Mouse (Mus musculus): Measurements from ENCODE around the gene Trim7.
"Not testable (repeated sequence)": the region's sequence is repeated elsewhere in the genome, so short reads cannot be mapped to it uniquely, and the experiment has no call there.

Gene Trim7

DNA sequence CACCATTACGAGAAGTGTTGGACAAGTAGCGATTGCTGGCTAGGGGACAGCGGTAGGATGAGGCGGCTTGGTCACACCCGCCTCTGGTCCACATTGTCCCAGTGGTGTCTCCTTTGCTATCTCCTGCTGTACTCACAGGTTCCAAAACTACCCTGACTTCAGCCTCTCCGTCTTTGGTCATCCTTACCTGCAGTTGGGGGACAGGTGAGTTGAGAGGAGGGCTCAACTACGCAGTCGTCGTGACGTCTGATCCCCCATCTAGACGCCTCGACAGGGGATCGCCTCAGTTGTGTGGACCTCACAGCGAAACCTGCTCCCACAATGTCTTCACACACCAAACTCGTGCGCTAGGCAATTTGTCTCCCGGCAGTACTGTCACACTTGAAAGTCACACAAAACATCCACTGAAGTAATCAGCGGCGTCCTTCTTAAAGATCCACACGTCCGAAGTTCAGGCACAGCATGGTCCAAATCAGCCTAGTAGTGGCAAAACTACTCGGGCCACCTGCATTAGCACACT, 1.6 kb upstream of the Trim7 start:
- no peak for DNase-seq (ENCODE audit: low read depth)

- no peak for DNase-seq (ENCODE audit: low read depth)
Observed at GRCm38 (mm10) chr11:48826752-48827096, 784 bp downstream of the Trim7 start.

DNA sequence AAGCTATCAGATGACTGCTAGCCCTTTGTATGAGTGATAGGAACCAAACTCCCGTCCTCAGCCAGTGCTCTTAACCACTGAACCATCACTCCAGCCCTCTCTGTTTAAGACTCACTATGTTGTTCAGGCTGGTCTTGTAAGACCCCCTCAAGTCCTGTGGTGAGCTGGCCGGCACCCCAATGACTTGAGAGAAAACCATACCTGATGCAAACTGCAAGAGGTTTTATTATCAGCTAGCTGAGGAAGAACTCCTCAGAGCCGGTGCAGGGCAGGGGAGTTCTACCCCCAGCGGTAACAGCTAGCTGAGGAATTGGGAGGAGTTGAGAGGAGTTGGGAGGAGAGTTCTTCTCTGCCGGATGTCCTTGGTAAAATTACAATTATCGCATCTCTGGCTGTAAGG, 2.0 kb downstream of the Trim7 start:
- DNase-seq (ENCODE audit: low read depth), result no peak

GRCm38 (mm10) chr11:48830279-48830678, 4.3 kb downstream of the Trim7 start:
- no peak for DNase-seq (ENCODE audit: low read depth)

DNA sequence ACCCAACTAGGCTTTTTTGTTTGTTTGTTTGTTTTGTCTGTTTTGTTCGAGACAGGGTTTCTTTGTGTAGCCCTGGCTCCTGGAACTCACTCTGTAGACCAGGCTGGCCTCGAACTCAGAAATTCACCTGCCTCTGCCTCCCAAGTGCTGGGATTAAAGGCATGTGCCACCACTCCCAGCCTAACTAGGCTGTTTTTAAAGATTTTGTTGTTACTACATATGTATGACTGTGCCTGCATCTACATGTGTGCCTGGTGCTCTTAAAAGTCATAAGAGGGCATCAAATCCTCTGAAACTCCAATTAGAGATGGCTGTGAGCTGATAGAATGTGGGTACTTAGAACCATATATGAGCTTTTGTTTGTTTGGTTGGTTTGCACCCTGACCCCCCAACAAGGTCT, 5.3 kb downstream of the Trim7 start:
- no peak for DNase-seq (ENCODE audit: low read depth)

DNA sequence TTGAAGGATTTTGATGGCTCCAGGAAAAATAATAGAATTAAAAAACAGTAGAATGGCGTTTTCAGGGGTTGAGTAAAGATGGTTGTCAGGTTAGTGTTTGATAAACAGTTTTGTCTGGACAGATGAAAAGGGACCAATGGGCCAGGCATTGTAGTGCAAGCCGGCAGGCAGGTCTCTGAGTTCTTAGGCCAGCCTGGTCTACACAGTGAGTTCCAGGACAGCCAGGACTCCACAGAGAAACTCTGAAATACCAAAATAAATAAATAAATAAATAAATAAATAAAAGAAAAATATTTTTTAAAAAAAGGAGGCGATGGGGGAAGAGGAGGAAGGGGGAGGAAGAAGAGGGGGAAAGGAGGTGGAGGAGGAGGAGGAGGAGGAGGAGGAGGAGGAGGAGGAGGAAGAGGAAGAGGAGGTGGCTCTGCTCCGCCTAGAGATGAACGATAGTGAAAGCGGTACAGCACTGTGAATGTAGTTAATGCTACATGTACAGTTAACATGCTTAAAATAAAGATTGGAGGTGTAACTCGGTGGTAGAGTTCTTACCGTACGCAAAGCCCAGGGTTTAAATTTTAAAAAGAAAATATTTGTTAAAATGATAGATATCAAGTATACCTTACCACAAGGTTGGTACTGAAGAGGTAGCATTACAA, 7.3 kb downstream of the Trim7 start:
- DNase-seq (ENCODE audit: low read depth), result no peak

DNA sequence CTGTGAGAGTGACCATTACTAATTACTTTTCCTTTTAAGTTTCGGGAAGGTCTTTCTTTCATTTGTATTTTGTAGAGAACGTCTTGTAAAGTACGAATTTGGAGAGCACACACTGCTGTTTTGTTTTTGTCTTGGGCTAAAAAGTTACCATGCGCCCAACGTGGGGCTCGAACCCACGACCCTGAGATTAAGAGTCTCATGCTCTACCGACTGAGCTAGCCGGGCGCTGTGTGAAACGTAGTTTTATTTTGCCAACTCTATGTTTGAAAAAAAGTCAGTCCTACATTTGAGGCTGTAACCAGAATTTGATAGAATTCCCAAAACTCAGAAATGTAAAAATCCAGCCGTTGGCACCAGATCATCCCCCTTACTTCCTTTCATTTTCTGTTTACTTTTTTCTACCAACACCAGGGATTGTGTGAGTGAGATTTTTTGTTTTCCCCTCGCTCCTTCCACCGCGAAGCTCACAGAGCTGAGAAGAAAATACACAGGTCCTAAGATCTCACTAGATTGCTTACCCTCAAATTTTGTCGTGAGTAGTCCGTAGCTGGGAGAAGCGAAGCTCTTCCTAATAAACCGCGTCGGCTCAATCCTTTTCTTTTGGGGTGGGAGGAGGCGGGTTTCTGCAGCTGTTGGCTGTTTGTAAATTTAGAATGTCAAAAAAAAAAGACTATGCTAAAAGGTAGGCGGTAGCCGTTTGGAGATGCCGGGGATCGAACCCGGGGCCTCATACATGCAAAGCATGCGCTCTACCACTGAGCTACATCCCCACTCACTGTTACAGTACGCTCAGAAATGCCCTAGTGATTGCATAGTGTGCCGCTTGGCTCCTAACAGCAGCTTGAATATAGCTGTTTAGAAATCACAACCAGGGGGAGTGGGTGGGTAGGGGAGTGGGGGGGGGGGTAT, 8.0 kb downstream of the Trim7 start:
- no peak for DNase-seq (ENCODE audit: low read depth)

DNA sequence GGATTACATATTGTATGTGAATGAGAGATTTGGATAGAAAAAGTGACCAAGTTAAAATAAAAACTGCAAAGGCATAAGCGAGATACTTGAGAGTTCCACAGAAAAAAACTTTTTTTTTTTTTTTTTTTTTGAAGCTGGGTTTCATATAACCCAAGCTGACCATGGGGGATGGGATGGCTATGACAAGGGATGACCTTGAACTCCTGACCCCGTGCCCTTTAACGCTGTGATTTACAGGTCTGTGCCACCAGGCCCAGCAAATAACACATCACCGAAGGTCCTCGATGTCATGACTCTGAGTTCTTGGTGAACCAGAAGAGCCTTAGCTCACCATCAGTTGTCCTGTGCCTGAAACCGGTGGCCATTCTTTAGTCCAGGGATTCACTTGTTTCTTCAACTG, 10.0 kb downstream of the Trim7 start:
- DNase-seq (ENCODE audit: low read depth), result no peak

GRCm38 (mm10) chr11:48836990-48837309, 11.0 kb downstream of the Trim7 start:
- no peak for DNase-seq (ENCODE audit: low read depth)

DNA sequence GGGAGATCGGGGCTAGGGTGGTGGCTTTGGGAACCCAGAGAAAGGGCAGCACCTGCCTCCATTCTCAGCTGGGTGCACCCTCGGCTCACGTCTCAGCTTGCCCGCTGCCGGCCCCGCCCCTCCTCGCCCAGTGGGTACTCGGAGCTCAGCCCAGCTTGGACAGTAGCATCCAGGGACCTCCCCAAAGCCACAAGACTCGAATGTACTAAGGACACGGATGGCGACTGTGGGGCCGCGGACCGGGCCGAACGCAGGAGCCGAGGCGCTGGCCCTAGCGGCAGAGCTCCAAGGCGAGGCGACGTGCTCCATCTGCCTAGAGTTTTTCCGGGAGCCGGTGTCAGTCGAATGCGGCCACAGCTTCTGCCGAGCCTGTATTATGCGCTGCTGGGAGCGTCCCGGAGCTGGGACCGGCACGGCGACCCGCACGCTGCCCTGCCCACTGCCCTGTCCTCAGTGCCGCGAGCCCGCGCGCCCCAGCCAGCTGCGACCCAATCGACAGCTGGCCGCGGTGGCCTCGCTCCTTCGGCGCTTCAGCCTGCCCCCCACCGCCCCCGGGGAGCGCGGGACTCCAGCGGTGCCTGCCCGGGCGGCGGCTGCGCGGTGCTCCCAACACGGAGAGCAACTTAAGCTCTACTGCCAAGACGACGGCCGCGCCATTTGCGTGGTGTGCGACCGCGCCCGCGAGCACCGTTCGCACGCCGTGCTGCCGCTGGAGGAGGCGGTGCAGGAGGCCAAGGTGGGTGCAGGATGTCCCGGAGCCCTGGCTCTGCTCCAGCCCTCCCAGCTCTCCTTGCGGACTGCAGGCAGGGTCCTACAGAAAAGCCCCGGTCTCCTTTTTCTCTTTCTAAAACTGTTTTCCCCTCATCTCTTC, 11.6 kb downstream of the Trim7 start:
- no peak for DNase-seq (ENCODE audit: low read depth)

DNA sequence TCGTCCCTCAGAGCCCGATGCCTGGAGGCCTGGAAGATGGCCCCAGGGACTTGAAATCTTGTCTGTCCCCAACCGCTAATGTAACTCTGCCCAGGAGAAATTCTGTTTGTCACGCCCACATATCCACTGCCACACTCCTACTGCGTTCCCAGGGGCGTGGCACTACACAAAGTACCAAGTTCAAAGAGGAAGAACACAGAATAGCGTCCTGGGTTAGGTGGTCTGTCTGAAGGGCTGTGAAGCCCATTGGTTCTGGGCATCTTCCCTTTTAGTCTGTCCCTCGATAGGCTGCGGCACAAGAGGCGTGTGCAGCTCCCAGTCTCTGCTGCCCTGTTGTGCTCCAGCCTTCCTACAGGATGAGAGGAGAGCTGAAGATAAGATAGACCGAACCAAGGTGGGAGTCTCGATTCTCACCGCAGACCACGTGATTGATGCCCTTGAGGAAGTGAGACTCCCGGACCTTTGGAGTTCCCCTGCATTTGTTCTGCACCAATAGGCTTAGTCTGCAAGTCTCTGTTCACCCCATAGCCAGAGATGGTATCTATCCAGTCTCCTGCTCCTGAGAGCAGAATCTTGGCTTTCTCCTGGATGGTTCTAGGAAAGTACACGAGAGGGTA, 12.3 kb downstream of the Trim7 start:
- no peak for DNase-seq (ENCODE audit: low read depth)

DNA sequence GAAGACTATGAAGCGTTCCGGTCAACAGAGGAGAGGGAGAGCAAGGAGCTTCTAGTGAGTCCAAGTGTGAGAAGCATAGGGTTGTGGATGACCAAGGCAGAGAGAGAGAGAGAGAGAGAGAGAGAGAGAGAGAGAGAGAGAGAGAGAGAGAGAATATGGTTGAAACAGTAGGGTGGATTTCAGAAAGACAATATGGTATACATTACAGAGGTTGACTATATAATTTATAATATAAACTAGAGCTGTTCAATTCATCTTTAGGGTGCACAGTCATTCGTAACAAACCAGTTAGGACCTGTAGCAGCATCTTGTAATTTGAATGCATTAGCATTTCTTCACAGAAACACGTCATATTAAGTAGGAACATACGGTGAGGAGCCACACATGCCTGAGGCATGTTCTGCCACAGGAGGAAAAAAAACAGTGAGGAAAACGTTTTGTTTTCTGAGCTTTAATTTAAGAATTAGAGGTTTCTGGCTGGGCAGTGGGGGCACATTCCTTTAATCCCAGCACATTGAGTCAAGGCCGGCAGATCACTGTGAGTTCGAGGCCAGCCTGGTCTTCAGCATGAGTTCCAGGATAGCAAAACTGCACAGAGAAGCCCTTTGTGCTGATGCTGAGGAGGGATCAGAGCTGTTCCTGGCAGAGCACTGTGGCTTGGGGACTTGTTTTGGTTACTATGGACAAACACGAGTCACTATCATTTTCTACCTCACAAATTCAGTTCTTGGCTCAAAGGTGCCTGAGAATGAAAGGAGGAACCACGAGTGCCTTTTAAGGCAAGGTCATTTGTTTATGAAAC, 13.1 kb downstream of the Trim7 start:
- no peak for DNase-seq (ENCODE audit: low read depth)

- DNase-seq (ENCODE audit: low read depth), result no peak
Observed at GRCm38 (mm10) chr11:48840805-48841204, 14.9 kb downstream of the Trim7 start.

DNA sequence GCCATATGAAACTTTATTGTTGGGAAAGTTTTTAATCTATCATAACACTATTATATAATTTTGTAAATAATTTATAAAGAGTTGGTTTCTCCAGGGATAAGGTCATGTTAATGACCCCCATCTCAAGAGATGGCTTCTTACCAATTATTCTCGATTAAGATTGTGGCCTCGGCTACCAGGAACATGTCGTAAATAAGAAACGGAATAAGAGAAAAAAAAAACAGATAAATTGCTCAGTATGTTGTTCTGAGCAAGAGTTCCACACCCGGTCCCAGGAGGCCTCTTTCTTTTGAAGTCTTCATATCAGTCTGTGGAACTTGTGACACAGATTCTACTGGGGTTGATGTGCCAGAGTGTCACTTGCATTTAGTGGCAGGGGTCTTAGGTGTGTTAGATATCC, 15.3 kb downstream of the Trim7 start:
- no peak for DNase-seq (ENCODE audit: low read depth)

DNA sequence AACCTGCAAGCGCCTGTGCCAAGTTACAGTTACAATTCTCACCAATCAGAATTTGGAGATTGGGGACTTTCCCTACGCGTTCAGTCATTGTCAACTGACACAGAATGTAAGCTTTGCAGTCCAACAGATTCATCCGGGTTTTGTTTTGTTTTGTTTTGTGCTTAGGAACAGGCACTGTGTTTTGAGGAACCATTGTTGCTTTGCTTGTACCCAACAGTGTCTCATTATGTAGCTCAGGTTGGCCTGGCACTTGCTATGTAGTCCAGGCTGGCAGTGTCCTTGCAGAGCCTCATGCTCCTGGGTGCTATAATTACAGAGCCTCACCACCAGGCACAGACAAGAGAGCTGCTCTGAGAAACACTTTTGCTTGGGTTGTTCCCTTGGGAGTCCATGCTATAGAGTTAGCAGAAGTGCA, 16.4 kb downstream of the Trim7 start:
- DNase-seq (ENCODE audit: low read depth), result no peak

GRCm38 (mm10) chr11:48843202-48843601, 17.3 kb downstream of the Trim7 start:
- no peak for DNase-seq (ENCODE audit: low read depth)

- DNase-seq (ENCODE audit: low read depth), result no peak
Observed at GRCm38 (mm10) chr11:48844309-48844708, 18.4 kb downstream of the Trim7 start.

- no peak for DNase-seq (ENCODE audit: low read depth)
Observed at GRCm38 (mm10) chr11:48845244-48845815, 19.4 kb downstream of the Trim7 start.

DNA sequence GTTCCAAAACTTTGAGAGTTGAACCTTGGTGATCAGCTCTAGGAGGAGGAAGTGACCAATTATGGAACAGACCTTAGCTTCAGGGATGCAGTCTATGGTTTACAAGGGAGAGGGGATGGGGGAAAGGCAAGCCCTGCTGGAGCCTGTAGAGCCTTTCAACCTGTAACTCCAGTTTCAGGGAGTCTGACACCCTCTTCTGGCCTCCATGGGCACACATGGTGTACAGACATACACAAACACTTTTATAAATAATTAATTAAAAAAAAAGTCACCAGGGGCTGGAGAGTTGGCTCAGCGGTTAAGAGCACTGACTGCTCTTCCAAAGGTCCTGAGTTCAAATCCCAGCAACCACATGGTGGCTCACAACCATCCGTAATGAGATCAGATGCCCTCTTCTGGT, 20.4 kb downstream of the Trim7 start:
- DNase-seq (ENCODE audit: low read depth), result not testable (repeated sequence)

GRCm38 (mm10) chr11:48846881-48847280, 20.9 kb downstream of the Trim7 start:
- no peak for DNase-seq (ENCODE audit: low read depth)

- DNase-seq (ENCODE audit: low read depth), result no peak
Observed at GRCm38 (mm10) chr11:48850240-48850639, 24.3 kb downstream of the Trim7 start.

Data from c-Kit-positive CD71-negative TER-119-negative erythroid progenitor cells, embryonic 14.5 days (primary cell).